Mouse (Mus musculus) heart, embryonic 15.5 days (tissue): Measurements from ENCODE around the gene Bud23. TPM values are rescaled to one million over a fixed set of nuclear protein-coding genes. Genes with fewer than 3 reads are reported as not detected.

Experiments used
- ATAC-seq: fragments of 200-750 bp; cut with Nextera tagmentation; replicated peaks from 2 replicates; pipeline ENCODE4 v1.8.0; 2017; ENCODE audit warnings: low read depth, moderate TSS enrichment; ENCODE audit not compliant: insufficient number of reproducible peaks, insufficient read depth, low FRiP score
- H3K27ac ChIP-seq: fragments of 300-500 bp; sonication (generic); 2 replicates; pipeline ENCODE4 v1.5.1; 2015; ENCODE audit warnings: mild to moderate bottlenecking, inconsistent platforms
- H3K27me3 ChIP-seq: fragments of 300-500 bp; sonication (generic); 2 replicates; pipeline ENCODE4 v1.6.1; 2015; ENCODE audit warnings: inconsistent platforms
- H3K36me3 ChIP-seq: fragments of 300-500 bp; sonication (generic); 2 replicates; pipeline ENCODE4 v1.6.1; 2015; ENCODE audit warnings: mild to moderate bottlenecking, inconsistent platforms
- H3K4me1 ChIP-seq: fragments of 300-500 bp; sonication (generic); replicated peaks from 2 replicates; pipeline ENCODE4 v1.6.1; 2015; ENCODE audit warnings: inconsistent platforms
- H3K4me2 ChIP-seq: fragments of 300-500 bp; sonication (generic); 2 replicates; pipeline ENCODE4 v1.6.1; 2015; ENCODE audit warnings: inconsistent platforms, mild to moderate bottlenecking, moderate library complexity
- H3K4me3 ChIP-seq: fragments of 300-500 bp; sonication (generic); 2 replicates; pipeline ENCODE4 v1.5.1; 2015; ENCODE audit warnings: mild to moderate bottlenecking, inconsistent platforms
- H3K9ac ChIP-seq: fragments of 300-500 bp; sonication (generic); 2 replicates; pipeline ENCODE4 v1.6.1; 2015; ENCODE audit warnings: mild to moderate bottlenecking, inconsistent platforms
- H3K9me3 ChIP-seq: fragments of 300-500 bp; sonication (generic); replicated peaks from 2 replicates; pipeline ENCODE4 v1.6.1; 2016; ENCODE audit warnings: inconsistent platforms
- WGBS: fragments of 180-500 bp; shearing (Covaris S2); methylation state at CpG from one replicate; pipeline ENCODE4 v1.1.7; 2015; ENCODE audit warnings: mixed read lengths; 5-methylcytosine and 5-hydroxymethylcytosine counted together
- polyA plus RNA-seq: library from polyadenylated mRNA; unstranded; fragments of >200 nt; fragmentation: Nextera tagmentation; extraction: Ambion mirVana; gene quantifications from 2 replicates; pipeline ENCODE4 v1.2.1, GENCODE M21; 2015

Bud23 gene
- polyA plus RNA-seq, 1 experiment from 2014 or later: 49.4 TPM

- Histone ChIP-seq H3K4me1 (peaks cover 12% of the 10 kb centered on the region), H3K9me3 (no peaks in the 10 kb centered on the region), H3K36me3 (no peaks in the 10 kb centered on the region), H3K9ac (no peak overlapping the region), H3K27ac (no peak overlapping the region), H3K4me3 (no peak overlapping the region), H3K27me3 (peaks cover 8% of the 10 kb centered on the region), H3K4me2 (no peak overlapping the region)
- WGBS: 72% methylated on average over 5 of the region's 5 CpGs
- no peak for ATAC-seq
Observed at GRCm38 (mm10) chr5:135080539-135080938, 15.8 kb upstream of the Bud23 start.

- no peak overlapping the region for H3K27ac ChIP-seq
- ATAC-seq: no peak
- H3K4me2 ChIP-seq: no peak overlapping the region
- H3K4me3 ChIP-seq: no peak overlapping the region
- H3K4me1 ChIP-seq: peaks cover 12% of the 10 kb centered on the region
- no peak overlapping the region for H3K9ac ChIP-seq
- no peaks in the 10 kb centered on the region for H3K36me3 ChIP-seq
- H3K27me3 ChIP-seq: peaks cover under 1% of the 10 kb centered on the region
- WGBS: 90% methylated on average over 2 of the region's 2 CpGs
- no peaks in the 10 kb centered on the region for H3K9me3 ChIP-seq
Observed at GRCm38 (mm10) chr5:135079578-135079977, 14.8 kb upstream of the Bud23 start.

DNA sequence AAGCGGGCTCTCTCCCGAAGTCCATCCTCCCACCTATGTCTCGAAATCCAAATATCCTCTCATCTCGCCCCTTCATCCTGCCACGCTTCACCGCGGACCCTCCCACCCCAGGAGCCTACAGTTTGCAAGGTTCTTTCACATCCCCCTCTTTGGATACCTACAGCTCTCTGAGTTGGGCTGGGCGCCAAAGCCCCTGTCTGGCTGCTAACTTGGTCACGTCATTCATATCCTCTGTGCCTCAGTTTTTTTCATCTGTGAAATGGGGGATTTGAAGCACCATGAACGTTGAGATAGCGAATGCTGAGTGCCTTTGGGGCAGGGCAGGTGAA, 13.7 kb upstream of the Bud23 start:
- ATAC-seq: peak; percentile 3; the same call in 1 of the 2 replicates
- H3K9ac ChIP-seq: peak overlapping the region; percentile 86

DNA sequence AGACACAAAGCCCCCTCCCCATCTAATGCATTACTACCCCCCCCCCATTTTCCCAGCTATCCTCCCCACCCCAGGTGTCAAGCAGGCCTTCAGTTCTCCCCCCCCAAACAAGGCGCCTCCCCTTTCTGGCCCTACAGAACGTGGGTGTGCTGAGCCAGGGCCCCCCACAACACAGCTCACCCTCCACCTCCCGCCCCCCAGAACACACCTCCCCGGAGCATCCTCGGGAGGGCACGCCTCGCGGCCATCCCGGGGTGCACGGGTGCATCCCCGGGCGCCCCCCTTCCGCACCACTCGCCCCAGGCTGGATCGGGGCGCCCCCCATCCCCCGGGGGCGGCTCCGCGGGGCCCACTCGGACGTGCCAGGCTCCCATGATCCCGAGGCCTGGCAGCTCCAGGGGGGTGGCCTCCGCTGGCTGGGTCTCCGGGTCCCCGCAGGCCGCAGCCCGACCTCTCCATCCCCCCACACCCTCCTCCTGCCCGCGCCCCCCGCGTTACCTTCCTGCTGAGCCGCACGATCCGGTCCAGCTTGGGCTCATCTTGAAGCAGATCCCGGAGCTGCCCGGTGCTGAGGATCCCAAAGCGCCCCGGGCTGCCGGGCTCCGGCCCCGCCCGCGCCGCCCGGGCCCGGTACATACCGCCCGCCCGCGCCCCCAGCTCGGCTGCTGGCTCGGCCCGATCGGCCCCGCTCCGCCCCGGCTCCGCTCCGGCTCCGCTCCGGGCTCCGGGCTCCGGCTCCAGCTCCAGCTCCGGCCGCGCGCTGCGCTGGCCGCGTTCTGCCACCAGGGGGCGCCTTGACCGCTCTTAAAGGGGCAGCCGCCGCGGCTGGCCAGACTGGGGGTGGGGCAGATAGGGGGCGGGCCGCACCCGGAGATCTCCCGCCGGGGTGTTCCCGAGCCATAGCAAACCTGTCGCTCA, 13.1 kb upstream of the Bud23 start, which contains the start of gene Vps37d:
Gene Vps37d, minus strand, starts transcription at position 703 of the 918 bp plus-strand sequence.
- Histone ChIP-seq H3K9ac (peak within 1 kb of the TSS; percentile 86), H3K9me3 (no peaks in the 10 kb centered on the region), H3K27ac (peak within 1 kb of the TSS; percentile 48), H3K27me3 (no peaks in the 10 kb centered on the region), H3K36me3 (no peaks in the 10 kb centered on the region), H3K4me1 (peaks cover 17% of the 10 kb centered on the region), H3K4me2 (peak within 1 kb of the TSS; percentile 99), H3K4me3 (peak within 1 kb of the TSS; percentile 83)
- WGBS: under 1% methylated on average over 82 of the region's 83 CpGs
- ATAC-seq: peak; percentile 81

More for the DNA sequence above, 13.7 kb upstream of the Bud23 start:
- Histone ChIP-seq H3K27ac (no peak overlapping the region), H3K36me3 (no peaks in the 10 kb centered on the region), H3K27me3 (no peaks in the 10 kb centered on the region), H3K4me1 (peaks cover 17% of the 10 kb centered on the region), H3K4me3 (peak overlapping the region; percentile 83), H3K9me3 (no peaks in the 10 kb centered on the region), H3K4me2 (peak overlapping the region; percentile 99)
- WGBS: under 1% methylated on average over 11 of the region's 11 CpGs

GRCm38 (mm10) chr5:135076931-135077505, 12.3 kb upstream of the Bud23 start:
- Histone ChIP-seq H3K4me1 (peaks cover 17% of the 10 kb centered on the region), H3K4me3 (peak overlapping the region; percentile 83), H3K4me2 (peak overlapping the region; percentile 99), H3K9ac (peak overlapping the region; percentile 86), H3K27ac (peak overlapping the region; percentile 3; the same call in 1 of the 2 replicates), H3K36me3 (no peaks in the 10 kb centered on the region), H3K9me3 (no peaks in the 10 kb centered on the region), H3K27me3 (no peaks in the 10 kb centered on the region)
- ATAC-seq: 0 out of 2 replicates have a peak, but pooled peaks have one; percentile 3
- WGBS: 37% methylated on average over 14 of the region's 14 CpGs

- no peak for ATAC-seq
- 85% methylated on average over 14 of the region's 14 CpGs for WGBS
- peaks cover 17% of the 10 kb centered on the region for H3K4me1 ChIP-seq
- H3K27ac ChIP-seq: no peak overlapping the region
- no peaks in the 10 kb centered on the region for H3K9me3 ChIP-seq
- no peak overlapping the region for H3K9ac ChIP-seq
- H3K4me3 ChIP-seq: no peak overlapping the region
- no peak overlapping the region for H3K4me2 ChIP-seq
- H3K36me3 ChIP-seq: no peaks in the 10 kb centered on the region
- H3K27me3 ChIP-seq: no peaks in the 10 kb centered on the region
Observed at GRCm38 (mm10) chr5:135076368-135076767, 11.6 kb upstream of the Bud23 start.

DNA sequence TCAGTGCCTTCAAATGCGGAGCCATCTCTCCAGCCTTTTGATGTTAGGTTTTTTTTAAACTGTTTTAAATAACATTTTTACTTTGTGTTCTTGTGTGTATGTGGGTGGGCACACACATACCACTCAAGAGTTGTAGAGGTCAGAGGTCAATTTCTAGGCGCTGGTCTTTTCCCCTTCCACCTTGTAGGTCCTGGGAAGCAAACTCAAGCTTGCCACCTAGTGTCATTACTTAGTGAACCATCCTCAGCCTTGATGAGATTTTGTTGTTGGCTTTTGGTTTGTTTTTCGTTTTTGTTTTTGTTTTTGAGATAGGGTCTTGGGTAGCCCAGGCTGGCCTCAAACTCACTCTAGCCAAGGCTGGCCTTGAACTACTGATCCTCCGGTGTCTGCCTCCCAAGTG, 10.9 kb upstream of the Bud23 start:
- no peaks in the 10 kb centered on the region for H3K36me3 ChIP-seq
- H3K27ac ChIP-seq: no peak overlapping the region
- H3K27me3 ChIP-seq: no peaks in the 10 kb centered on the region
- no peak overlapping the region for H3K9ac ChIP-seq
- no peak overlapping the region for H3K4me2 ChIP-seq
- no peak overlapping the region for H3K4me3 ChIP-seq
- no peaks in the 10 kb centered on the region for H3K9me3 ChIP-seq
- WGBS: 54% methylated on average over 4 of the region's 4 CpGs
- peaks cover 17% of the 10 kb centered on the region for H3K4me1 ChIP-seq
- no peak for ATAC-seq

DNA sequence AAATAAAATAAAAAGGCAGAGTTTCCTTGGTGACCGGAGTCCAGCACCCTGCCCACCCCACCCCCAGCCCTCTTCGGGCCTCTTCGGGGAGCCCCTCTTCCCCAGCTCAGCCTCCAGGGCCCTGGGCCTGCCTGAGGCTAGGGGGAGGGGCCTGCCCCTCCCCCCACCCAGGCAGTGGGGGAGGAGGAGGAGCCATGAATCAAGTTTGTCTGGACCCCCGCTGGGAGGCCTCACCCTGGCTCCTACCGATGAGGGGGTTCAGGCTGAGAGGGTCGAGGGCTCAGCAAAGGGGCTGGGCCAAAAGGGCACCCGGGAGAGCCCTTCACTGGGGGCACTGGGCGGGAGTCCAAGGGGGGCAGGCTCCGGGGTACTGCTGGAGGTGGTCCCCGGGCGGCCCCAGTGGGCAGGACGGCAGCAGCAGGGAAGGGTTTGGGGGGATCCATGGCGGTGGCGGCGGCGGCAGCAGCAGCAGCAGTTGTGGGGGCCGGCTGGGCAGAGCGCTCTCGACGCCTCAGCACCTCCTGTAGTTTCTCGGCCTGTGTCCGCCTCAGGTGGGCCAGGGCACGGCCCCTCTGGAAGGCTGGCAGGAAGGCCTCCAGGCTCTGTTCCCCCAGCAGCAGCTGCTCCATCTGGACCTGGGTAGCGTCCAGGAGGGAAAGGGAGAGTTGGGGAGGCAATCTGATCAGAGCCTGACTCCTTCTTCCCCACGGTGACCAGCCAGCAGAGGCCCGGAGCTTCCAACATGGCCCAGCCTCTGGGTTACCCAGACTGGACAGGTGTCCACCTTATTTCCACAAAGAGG, 8.8 kb upstream of the Bud23 start:
- Histone ChIP-seq H3K4me3 (no peak overlapping the region), H3K9me3 (no peaks in the 10 kb centered on the region), H3K9ac (no peak overlapping the region), H3K27me3 (no peaks in the 10 kb centered on the region), H3K4me2 (no peak overlapping the region), H3K36me3 (no peaks in the 10 kb centered on the region; the same call in 1 of the 2 replicates), H3K4me1 (peaks cover 16% of the 10 kb centered on the region), H3K27ac (no peak overlapping the region)
- 34% methylated on average over 23 of the region's 26 CpGs for WGBS
- no peak for ATAC-seq

GRCm38 (mm10) chr5:135072720-135073119, 8.0 kb upstream of the Bud23 start:
- Histone ChIP-seq H3K27me3 (no peaks in the 10 kb centered on the region), H3K27ac (no peak overlapping the region), H3K9me3 (no peaks in the 10 kb centered on the region), H3K4me1 (peaks cover 13% of the 10 kb centered on the region; the same call in 1 of the 2 replicates), H3K4me2 (no peak overlapping the region), H3K36me3 (peaks cover 3% of the 10 kb centered on the region; the same call in 1 of the 2 replicates), H3K4me3 (no peak overlapping the region), H3K9ac (no peak overlapping the region)
- WGBS: 70% methylated on average over 6 of the region's 6 CpGs
- ATAC-seq: no peak

DNA sequence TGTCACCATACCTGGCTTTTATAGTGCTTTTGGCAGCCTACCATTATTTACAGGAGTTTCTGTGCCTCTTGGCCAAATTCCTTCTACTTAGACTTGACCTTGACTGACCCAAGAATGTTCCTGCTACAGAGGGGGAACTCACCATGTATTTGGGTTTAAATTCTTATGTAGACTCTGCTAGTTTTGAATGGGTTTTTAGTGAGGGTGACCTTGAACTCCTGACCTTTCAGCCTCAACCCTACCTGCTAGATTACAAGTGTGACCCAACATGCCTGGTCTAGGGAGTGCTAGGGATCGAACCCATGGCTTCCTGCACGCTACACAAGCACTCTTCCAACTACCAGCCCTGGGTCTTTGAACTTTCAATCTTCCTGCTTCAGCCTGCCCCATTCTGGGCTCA, 7.3 kb upstream of the Bud23 start:
- Histone ChIP-seq H3K27ac (no peak overlapping the region), H3K36me3 (peaks cover 6% of the 10 kb centered on the region), H3K4me1 (peaks cover 8% of the 10 kb centered on the region; the same call in 1 of the 2 replicates), H3K9ac (no peak overlapping the region), H3K4me2 (no peak overlapping the region), H3K27me3 (no peaks in the 10 kb centered on the region), H3K4me3 (no peak overlapping the region), H3K9me3 (no peaks in the 10 kb centered on the region)
- ATAC-seq: no peak
- 94% methylated on average over 2 of the region's 2 CpGs for WGBS

DNA sequence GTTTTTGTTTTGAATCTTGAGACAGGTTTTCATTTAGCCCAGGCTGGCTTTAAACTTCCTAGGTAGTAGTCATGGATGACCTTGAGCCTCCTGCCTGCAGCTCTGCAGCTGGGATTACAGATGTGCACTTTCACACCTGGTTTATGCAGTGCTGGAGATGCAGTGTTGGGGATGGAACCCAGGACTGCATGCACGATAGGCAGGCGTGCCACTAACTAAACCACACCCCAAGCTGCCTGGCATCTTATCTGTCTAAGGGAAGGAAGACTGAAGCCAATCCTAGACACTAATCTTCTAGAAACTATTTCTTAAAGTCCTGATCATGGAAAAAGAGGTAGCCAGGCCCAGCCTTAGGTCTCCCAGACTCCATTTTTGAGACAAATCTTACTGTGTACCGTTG, 5.7 kb upstream of the Bud23 start:
- Histone ChIP-seq H3K4me1 (peaks cover 12% of the 10 kb centered on the region), H3K9me3 (no peaks in the 10 kb centered on the region), H3K36me3 (peaks cover 11% of the 10 kb centered on the region), H3K9ac (no peak overlapping the region), H3K27me3 (no peaks in the 10 kb centered on the region), H3K4me3 (no peak overlapping the region), H3K4me2 (no peak overlapping the region), H3K27ac (no peak overlapping the region)
- no peak for ATAC-seq
- WGBS: 82% methylated on average over 3 of the region's 3 CpGs
